Mouse (Mus musculus) midbrain, postnatal 0 days (tissue): ENCODE measurements around the gene Gigyf1. TPM values are rescaled to one million over a fixed set of nuclear protein-coding genes. Genes with fewer than 3 reads are reported as not detected.
A peak's percentile ranks its signal among the peaks of the same experiment; 100 is the strongest.

Experiments used
- ATAC-seq: fragments of 200-750 bp; cut with Nextera tagmentation; 2 replicates; pipeline ENCODE4 v1.8.0; 2017; ENCODE audit warnings: moderate number of reproducible peaks, mild to moderate bottlenecking, moderate TSS enrichment, moderate library complexity; ENCODE audit not compliant: low FRiP score
- DNase-seq: peaks from one replicate; pipeline ENCODE4 v3.0.0-alpha.2; 2015; ENCODE audit warnings: low spot score
- H3K27ac ChIP-seq: fragments of 300-500 bp; sonication (generic); 2 replicates; pipeline ENCODE4 v1.5.1; 2014; ENCODE audit warnings: low read depth, mild to moderate bottlenecking, low read length, mixed read lengths
- H3K27me3 ChIP-seq: fragments of 300-500 bp; sonication (generic); 2 replicates; pipeline ENCODE4 v1.6.1; 2014; ENCODE audit warnings: low read length, control low read depth, mixed read lengths; ENCODE audit not compliant: insufficient read depth
- H3K36me3 ChIP-seq: fragments of 300-500 bp; sonication (generic); 2 replicates; pipeline ENCODE4 v1.6.1; 2014; ENCODE audit warnings: low read length, control low read depth, mixed read lengths; ENCODE audit not compliant: insufficient read depth
- H3K4me1 ChIP-seq: fragments of 300-500 bp; sonication (generic); 2 replicates; pipeline ENCODE4 v1.6.1; 2014; ENCODE audit warnings: mild to moderate bottlenecking, control low read depth, antibody characterized with exemption, low read length, mixed read lengths; ENCODE audit not compliant: insufficient read depth
- H3K4me2 ChIP-seq: fragments of 300-500 bp; sonication (generic); 2 replicates; pipeline ENCODE4 v1.6.1; 2014; ENCODE audit warnings: low read depth, mild to moderate bottlenecking, low read length, mixed read lengths; ENCODE audit not compliant: poor library complexity, severe bottlenecking
- H3K4me3 ChIP-seq: fragments of 300-500 bp; sonication (generic); 2 replicates; pipeline ENCODE4 v1.5.1; 2014; ENCODE audit warnings: low read depth, mild to moderate bottlenecking, low read length, moderate library complexity
- H3K9ac ChIP-seq: fragments of 300-500 bp; sonication (generic); replicated peaks from 2 replicates; pipeline ENCODE4 v1.6.1; 2014; ENCODE audit warnings: mild to moderate bottlenecking, low read length, moderate library complexity, mixed read lengths; ENCODE audit not compliant: poor library complexity, severe bottlenecking
- H3K9me3 ChIP-seq: fragments of 300-500 bp; sonication (generic); 2 replicates; pipeline ENCODE4 v1.6.1; 2016; ENCODE audit warnings: low read length, control low read depth
- CTCF ChIP-seq: IDR thresholded peaks from 2 replicates; pipeline ENCODE4 v1.5.1; 2016; ENCODE audit warnings: antibody characterized with exemption, mild to moderate bottlenecking
- WGBS: fragments of 180-500 bp; shearing (Covaris S2); extraction: QIAGEN DNeasy Blood & Tissue Kit; methylation state at CpG from one replicate; pipeline ENCODE4 v1.1.7; 2014; 5-methylcytosine and 5-hydroxymethylcytosine counted together
- polyA plus RNA-seq: library from polyadenylated mRNA; unstranded; fragments of >200 nt; fragmentation: Nextera tagmentation; extraction: Ambion mirVana; gene quantifications from 2 replicates; pipeline ENCODE4 v1.2.1, GENCODE M21; 2015
- total RNA-seq: library from RNA; depleted of rRNA; stranded (reverse); fragments of >200 nt; gene quantifications from 2 replicates; pipeline ENCODE4 v1.2.3, GENCODE M21; 2014

The Gigyf1 gene
- total and polyA plus RNA-seq, 2 experiments from 2014 or later = 17.8 to 23.6 TPM

GRCm38 (mm10) chr5:137530588-137531413 lies 12.5 kb downstream of the Gigyf1 start:
- WGBS = under 1% methylated on average over 39 of the region's 46 CpGs
- H3K4me3 ChIP-seq = peak overlapping the region; percentile 83
- H3K4me2 ChIP-seq = peak overlapping the region; percentile 91
- DNase-seq (peak; percentile 95), ATAC-seq (peak; percentile 68)
- peak overlapping the region; percentile 95 for H3K9ac ChIP-seq
- no peak for TF ChIP-seq CTCF
- no peaks in the 10 kb centered on the region; the same call in 1 of the 2 replicates for H3K4me1 ChIP-seq
- H3K9me3 ChIP-seq = no peaks in the 10 kb centered on the region
- peak overlapping the region; percentile 98 for H3K27ac ChIP-seq
- H3K27me3 ChIP-seq = no peaks in the 10 kb centered on the region
- H3K36me3 ChIP-seq = peaks cover 37% of the 10 kb centered on the region

DNA sequence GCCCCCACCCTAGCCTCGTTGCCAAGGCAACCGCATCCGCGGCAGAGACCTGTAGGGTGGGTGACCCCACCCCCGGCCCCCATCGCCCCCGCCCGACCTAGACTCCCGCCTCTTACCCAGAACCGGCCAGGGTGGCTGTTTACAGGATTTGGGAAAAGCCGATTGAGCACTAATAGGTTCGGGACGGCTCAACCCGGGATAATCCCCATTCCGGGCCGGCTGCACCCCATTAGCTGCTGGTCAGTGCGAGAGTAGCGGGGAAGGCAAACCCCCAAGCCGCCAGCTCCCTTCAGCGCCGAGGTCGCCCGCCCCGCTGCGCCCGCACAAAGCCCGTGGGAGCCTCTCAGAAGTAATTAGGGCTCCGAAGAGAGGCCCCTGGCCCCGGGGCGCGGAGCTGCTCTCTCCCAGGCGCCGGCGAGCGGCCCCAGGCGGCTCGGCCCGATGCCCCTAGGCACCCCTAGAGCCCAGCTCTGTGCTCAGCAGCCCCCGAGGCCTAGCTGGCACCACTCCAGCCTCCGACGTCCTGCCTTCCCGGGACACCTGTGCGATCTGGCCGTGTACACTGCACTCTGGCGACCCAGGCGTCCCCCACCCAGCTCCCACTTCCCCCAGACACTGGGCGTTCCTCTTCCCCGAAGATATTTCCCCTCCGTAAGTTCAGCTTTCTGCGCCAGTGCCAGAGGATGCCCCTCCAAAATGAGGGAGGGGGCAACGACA lies 13.2 kb downstream of the Gigyf1 start:
- H3K9ac ChIP-seq = peak overlapping the region; percentile 95
- peak overlapping the region; percentile 98 for H3K27ac ChIP-seq
- H3K36me3 ChIP-seq = peaks cover 32% of the 10 kb centered on the region
- WGBS = under 1% methylated on average over 50 of the region's 51 CpGs
- H3K27me3 ChIP-seq = no peaks in the 10 kb centered on the region
- peak overlapping the region; percentile 91 for H3K4me2 ChIP-seq
- ATAC-seq (peak; percentile 1; the same call in 1 of the 2 replicates), DNase-seq (peak; percentile 52)
- no peaks in the 10 kb centered on the region; the same call in 1 of the 2 replicates for H3K4me1 ChIP-seq
- no peak for TF ChIP-seq CTCF
- H3K9me3 ChIP-seq = no peaks in the 10 kb centered on the region
- peak overlapping the region; percentile 83 for H3K4me3 ChIP-seq

DNA sequence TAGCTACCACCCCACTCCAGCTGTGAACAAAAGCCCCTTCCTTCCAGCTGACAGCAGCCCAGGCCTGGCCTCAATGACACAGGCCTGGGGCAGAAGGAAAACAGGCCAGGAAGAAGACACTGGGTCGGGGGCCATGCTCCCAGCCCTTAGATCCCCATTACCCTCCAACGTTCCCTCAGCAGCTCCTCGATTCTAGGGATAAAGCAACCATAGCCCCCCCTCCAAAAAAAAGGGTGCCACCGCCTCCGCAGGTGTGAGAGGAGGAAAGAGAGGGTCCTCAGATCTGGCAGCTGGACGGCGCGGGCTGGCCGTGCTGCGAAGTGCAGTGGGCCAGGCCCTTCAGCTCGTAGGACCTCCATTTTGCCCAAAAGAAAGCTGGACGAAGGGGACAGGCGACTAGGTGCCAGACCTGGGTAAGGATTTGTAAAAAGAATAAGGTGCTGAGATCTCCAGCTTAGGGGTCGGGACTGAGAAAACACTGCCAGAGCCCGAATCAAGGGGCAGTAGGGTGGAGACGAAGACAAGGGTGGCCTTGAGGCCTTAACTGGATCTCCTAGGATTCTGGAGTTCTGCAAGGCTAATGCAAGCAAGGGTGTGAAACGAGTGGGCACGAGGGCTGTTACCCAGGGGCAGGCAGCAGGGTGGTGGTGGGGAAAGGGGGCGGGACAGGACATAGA lies 13.9 kb downstream of the Gigyf1 start:
- no peak for DNase-seq
- H3K4me2 ChIP-seq = peak overlapping the region; percentile 91
- no peaks in the 10 kb centered on the region; the same call in 1 of the 2 replicates for H3K4me1 ChIP-seq
- no peaks in the 10 kb centered on the region for H3K27me3 ChIP-seq
- H3K9ac ChIP-seq = peak overlapping the region; percentile 95
- H3K4me3 ChIP-seq = peak overlapping the region; percentile 83
- peak overlapping the region; percentile 98 for H3K27ac ChIP-seq
- ATAC-seq = no peak
- 1% methylated on average over 19 of the region's 19 CpGs for WGBS
- H3K36me3 ChIP-seq = peaks cover 25% of the 10 kb centered on the region
- no peaks in the 10 kb centered on the region for H3K9me3 ChIP-seq
- TF ChIP-seq CTCF = no peak

DNA sequence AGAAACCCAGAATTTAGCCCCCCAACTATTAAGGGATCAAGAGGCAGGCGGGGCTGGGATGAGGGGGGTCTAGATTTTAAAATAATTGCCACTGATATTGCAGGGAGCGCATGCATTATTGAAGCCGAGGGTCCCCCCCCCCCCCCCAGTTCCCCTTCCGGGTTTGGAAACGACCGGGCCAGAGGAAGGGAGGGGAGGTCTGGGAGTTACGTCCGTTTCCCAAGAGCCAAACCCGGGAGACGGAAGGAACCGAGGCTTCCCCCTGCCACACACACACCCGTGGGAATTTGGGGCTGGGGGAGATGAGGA lies 14.4 kb downstream of the Gigyf1 start:
- H3K4me2 ChIP-seq = peak overlapping the region; percentile 91
- H3K9ac ChIP-seq = peak overlapping the region; percentile 95
- peaks cover 20% of the 10 kb centered on the region for H3K36me3 ChIP-seq
- no peak for TF ChIP-seq CTCF
- WGBS = 0% methylated on average over 5 of the region's 12 CpGs
- DNase-seq (no peak), ATAC-seq (no peak)
- H3K27me3 ChIP-seq = no peaks in the 10 kb centered on the region
- no peaks in the 10 kb centered on the region for H3K9me3 ChIP-seq
- H3K4me1 ChIP-seq = no peaks in the 10 kb centered on the region; the same call in 1 of the 2 replicates
- peak overlapping the region; percentile 98 for H3K27ac ChIP-seq
- peak overlapping the region; percentile 83 for H3K4me3 ChIP-seq

GRCm38 (mm10) chr5:137533117-137533827 lies 14.9 kb downstream of the Gigyf1 start, which contains the start of the genes Epo and Gnb2:
Gene Epo (minus strand): TSS chr5:137533242.
Gene Gnb2 (minus strand): TSS chr5:137533510.
- peak; percentile 76 for ATAC-seq
- Histone ChIP-seq H3K9me3 (no peaks in the 10 kb centered on the region), H3K4me2 (peak within 1 kb of the TSS; percentile 91), H3K4me3 (peak within 1 kb of the TSS; percentile 83), H3K9ac (peak within 1 kb of the TSS; percentile 95), H3K27ac (peak within 1 kb of the TSS; percentile 98), H3K4me1 (no peaks in the 10 kb centered on the region; the same call in 1 of the 2 replicates), H3K36me3 (peaks cover 15% of the 10 kb centered on the region), H3K27me3 (no peaks in the 10 kb centered on the region)
- under 1% methylated on average over 40 of the region's 40 CpGs for WGBS
- DNase-seq = peak; percentile 99
- no peak for TF ChIP-seq CTCF
